Comparison of ENCODE assay signal across 14 mouse cellular contexts in genomic region chr13:72166225-72166624, GRCm38 (mm10).
DNase-seq lines count a peak whose midpoint lies in the region; ATAC-seq and TF ChIP-seq lines count a peak whose summit lies in the region.
"Had no signal": no experiment of that assay in that cellular context is flagged by ENCODE, and none has a peak within 500 bp of the region (broad histone marks: within the 10 kb centered on the region; RNA-seq: fewer than 3 reads in every experiment).

No protein-coding gene starts in this region.

- H3K27ac ChIP-seq in intestine, postnatal 0 days (ENCODE audit: low read depth, low read length), result no peak overlapping the region
- H3K27ac ChIP-seq in intestine, embryonic 15.5 days, result no peak overlapping the region
- no peak overlapping the region for H3K27ac ChIP-seq in gastrocnemius, adult 2 months
- H3K27ac ChIP-seq: forebrain, embryonic 12.5 days; heart, embryonic 10.5 days; liver, embryonic 15.5 days had no signal

- WGBS in intestine, postnatal 0 days, result 69% methylated on average over 2 of the region's 2 CpGs
- 58% methylated on average over 2 of the region's 2 CpGs for WGBS in intestine, embryonic 15.5 days
- WGBS in lung, adult 2 months, result 42% methylated on average over 2 of the region's 2 CpGs

- no peaks in the 10 kb centered on the region for H3K9me3 ChIP-seq in intestine, postnatal 0 days (ENCODE audit: control insufficient read depth)
- no peaks in the 10 kb centered on the region for H3K9me3 ChIP-seq in intestine, embryonic 15.5 days
- H3K9me3 ChIP-seq: forebrain, embryonic 12.5 days; heart, embryonic 10.5 days; liver, embryonic 15.5 days had no signal

- no peak overlapping the region for H3K9ac ChIP-seq in intestine, postnatal 0 days (ENCODE audit: low read depth, low read length)
- no peak overlapping the region for H3K9ac ChIP-seq in intestine, embryonic 15.5 days
- H3K9ac ChIP-seq: forebrain, embryonic 12.5 days; liver, embryonic 15.5 days had no signal

- in situ Hi-C loops in Patski (cut with MboI; ENCODE audit: low pct_unique_long_range_greater_than_20kb), result no loop called here

- no peak overlapping the region for H3K4me2 ChIP-seq in intestine, postnatal 0 days (replicated peaks; ENCODE audit: low read depth)
- no peak overlapping the region for H3K4me2 ChIP-seq in intestine, embryonic 15.5 days (replicated peaks)
- H3K4me2 ChIP-seq: forebrain, embryonic 12.5 days; liver, embryonic 15.5 days had no signal

- intact Hi-C loops in gastrocnemius, adult 2 months (cut with DNase I), result no loop called here

- no peak overlapping the region for H3K4me3 ChIP-seq in intestine, postnatal 0 days (ENCODE audit: low read depth, low read length)
- H3K4me3 ChIP-seq in intestine, embryonic 15.5 days (replicated peaks), result no peak overlapping the region
- H3K4me3 ChIP-seq in lung, adult 2 months (replicated peaks; ENCODE audit: extremely low read depth, low read depth, low read length), result no peak overlapping the region
- no peak overlapping the region for H3K4me3 ChIP-seq in gastrocnemius, adult 2 months
- H3K4me3 ChIP-seq: forebrain, embryonic 12.5 days; heart, embryonic 10.5 days; liver, embryonic 15.5 days had no signal

- no peaks in the 10 kb centered on the region for H3K36me3 ChIP-seq in intestine, postnatal 0 days (ENCODE audit: control insufficient read depth, insufficient read depth)
- H3K36me3 ChIP-seq in intestine, embryonic 15.5 days, result no peaks in the 10 kb centered on the region
- H3K36me3 ChIP-seq: forebrain, embryonic 12.5 days; heart, embryonic 10.5 days; liver, embryonic 15.5 days had no signal

- TF ChIP-seq POLR2A in lung, adult 2 months (IDR thresholded peaks at IDR 0.05; ENCODE audit: borderline replicate concordance, extremely low read depth, low read depth, low read length), result no peak

- peak; percentile 5 for DNase-seq in 3T3-L1 (ENCODE audit: low read depth, low spot score)
- no peak for DNase-seq in Patski (ENCODE audit: low read depth, low spot score)
- DNase-seq in lung, adult 2 months, result peak; percentile 13
- no peak for DNase-seq in gastrocnemius, adult 2 months
- DNase-seq in gastrocnemius, adult 18-20 months (ENCODE audit: low spot score), result no peak
- DNase-seq: cerebellum, adult 18-20 months; kidney, adult 18-20 months; thymus, adult 18-20 months had no signal

- no peak for ATAC-seq in intestine, postnatal 0 days
- no peak for ATAC-seq in intestine, embryonic 15.5 days
- ATAC-seq in Patski, result no peak
- ATAC-seq: CD4-positive, CD25-positive, alpha-beta regulatory T cell, adult 4 months had no signal

- CTCF ChIA-PET in Patski (lab: Charles Lee), result interaction anchor here (1.2 to 2.1 kb wide), 3 partner anchors 8 to 458 kb away, joined by 3 to 5 read pairs (median 4); no protein-coding TSS in a partner anchor

- no peaks in the 10 kb centered on the region for H3K27me3 ChIP-seq in intestine, postnatal 0 days (replicated peaks; ENCODE audit: control insufficient read depth, insufficient read depth, low read length)
- no peaks in the 10 kb centered on the region for H3K27me3 ChIP-seq in intestine, embryonic 15.5 days (replicated peaks)
- H3K27me3 ChIP-seq in Patski, result no peaks in the 10 kb centered on the region
- H3K27me3 ChIP-seq: liver, embryonic 15.5 days had no signal

- TF ChIP-seq CTCF in intestine, postnatal 0 days (IDR thresholded peaks at IDR 0.05; ENCODE audit: low read depth), result peak; percentile 29
- peak; percentile 68 for TF ChIP-seq CTCF in Patski (IDR thresholded peaks at IDR 0.05)
- no peak for TF ChIP-seq CTCF in lung, adult 2 months (IDR thresholded peaks at IDR 0.05; ENCODE audit: insufficient read depth, low read length)
- TF ChIP-seq CTCF in gastrocnemius, adult 2 months (IDR thresholded peaks at IDR 0.05), result no peak

- no peaks in the 10 kb centered on the region for H3K4me1 ChIP-seq in intestine, postnatal 0 days (replicated peaks; ENCODE audit: control insufficient read depth, insufficient read depth, low read length)
- no peaks in the 10 kb centered on the region for H3K4me1 ChIP-seq in intestine, embryonic 15.5 days (replicated peaks)
- H3K4me1 ChIP-seq in lung, adult 2 months (ENCODE audit: control insufficient read depth, insufficient read depth, low read length), result no peaks in the 10 kb centered on the region; the same call in 1 of the 2 replicates
- H3K4me1 ChIP-seq: forebrain, embryonic 12.5 days; liver, embryonic 15.5 days had no signal

- POLR2A ChIA-PET in Patski (lab: Charles Lee), result no interaction called here

Comparison
In these comparisons a context has a peak if more than half of its experiments do, and no peak if none do; other contexts are left out.
1. CTCF ChIP-seq: peak in intestine, postnatal 0 days (single experiment) and Patski (single experiment); none in lung, adult 2 months (single experiment) and gastrocnemius, adult 2 months (single experiment).
2. DNase-seq: peak in 3T3-L1 (single experiment) and lung, adult 2 months (single experiment); none in Patski (single experiment), gastrocnemius, adult 2 months (single experiment) and gastrocnemius, adult 18-20 months (single experiment).